Mouse (Mus musculus): ENCODE data around the gene Rpl36a.
A peak's percentile ranks its signal among the peaks of the same experiment; 100 is the strongest.

Gene Rpl36a

GRCm38 (mm10) chrX:134600659-134601379 lies 15.4 kb downstream of the Rpl36a start, which contains the start of the genes Gla and Hnrnph2:
TSS of gene Gla (minus strand) at chrX:134601125.
TSS of gene Hnrnph2 (plus strand) at chrX:134601179.
- peak; percentile 91 for DNase-seq (ENCODE audit: low spot score)

DNA sequence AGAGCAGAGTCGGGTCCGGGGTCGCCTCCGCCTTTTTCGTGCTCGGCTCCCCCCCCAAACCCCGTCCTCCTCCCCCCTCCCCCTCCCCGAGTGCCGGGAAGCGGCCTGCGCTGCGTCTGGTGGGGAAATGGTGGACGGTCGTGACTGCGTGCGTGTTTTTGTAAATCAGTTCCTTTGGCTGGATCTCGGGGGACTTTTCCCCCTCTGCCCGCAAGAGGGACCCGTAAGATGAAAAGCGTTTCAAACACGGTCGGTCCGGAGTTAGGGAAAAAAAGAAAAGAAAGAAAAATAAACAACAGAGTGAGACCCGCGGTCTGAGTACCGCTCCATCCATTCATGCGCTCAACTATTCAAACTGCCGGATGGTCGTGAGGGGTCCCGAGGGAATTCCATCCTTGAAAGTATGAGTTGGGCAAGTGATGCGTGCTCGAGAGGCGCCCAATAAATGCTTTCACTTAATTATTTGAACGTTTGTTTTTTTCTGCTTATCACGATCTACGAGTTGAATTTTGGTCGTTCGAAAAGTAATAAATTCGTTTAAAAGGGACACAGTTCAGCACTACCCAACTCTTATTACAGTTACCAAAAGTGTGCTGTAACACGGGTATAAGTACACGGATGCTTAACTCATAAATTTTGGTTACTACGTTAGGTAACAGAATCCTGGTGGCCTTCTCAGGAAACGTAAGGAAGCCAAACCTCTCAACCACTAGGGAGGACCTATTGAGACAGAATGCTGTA lies 16.1 kb downstream of the Rpl36a start:
- no peak for DNase-seq (ENCODE audit: low spot score)

DNA sequence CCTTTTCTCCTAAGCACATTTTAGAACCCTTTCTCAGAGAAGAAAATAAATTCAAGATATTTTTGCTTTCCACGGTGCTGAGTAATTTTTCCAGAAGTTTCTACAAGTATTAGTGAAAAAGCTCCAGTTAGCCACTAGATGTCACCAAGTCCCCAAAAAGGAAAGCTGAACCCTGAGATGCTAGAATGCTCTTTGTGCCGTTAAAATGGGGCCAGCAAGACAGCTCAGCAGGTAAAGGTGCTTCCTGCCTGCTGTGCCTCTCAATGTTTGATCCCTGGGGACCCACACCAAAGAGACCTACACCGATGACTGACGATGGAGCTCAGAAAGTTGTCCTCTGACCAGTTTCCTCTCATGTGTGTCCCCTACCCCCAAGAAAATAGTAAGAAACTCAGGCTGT lies 24.0 kb downstream of the Rpl36a start:
- no peak for DNase-seq (ENCODE audit: low spot score)

- no peak for DNase-seq (ENCODE audit: low spot score)
Measured at GRCm38 (mm10) chrX:134610984-134611383, 25.5 kb downstream of the Rpl36a start.

DNA sequence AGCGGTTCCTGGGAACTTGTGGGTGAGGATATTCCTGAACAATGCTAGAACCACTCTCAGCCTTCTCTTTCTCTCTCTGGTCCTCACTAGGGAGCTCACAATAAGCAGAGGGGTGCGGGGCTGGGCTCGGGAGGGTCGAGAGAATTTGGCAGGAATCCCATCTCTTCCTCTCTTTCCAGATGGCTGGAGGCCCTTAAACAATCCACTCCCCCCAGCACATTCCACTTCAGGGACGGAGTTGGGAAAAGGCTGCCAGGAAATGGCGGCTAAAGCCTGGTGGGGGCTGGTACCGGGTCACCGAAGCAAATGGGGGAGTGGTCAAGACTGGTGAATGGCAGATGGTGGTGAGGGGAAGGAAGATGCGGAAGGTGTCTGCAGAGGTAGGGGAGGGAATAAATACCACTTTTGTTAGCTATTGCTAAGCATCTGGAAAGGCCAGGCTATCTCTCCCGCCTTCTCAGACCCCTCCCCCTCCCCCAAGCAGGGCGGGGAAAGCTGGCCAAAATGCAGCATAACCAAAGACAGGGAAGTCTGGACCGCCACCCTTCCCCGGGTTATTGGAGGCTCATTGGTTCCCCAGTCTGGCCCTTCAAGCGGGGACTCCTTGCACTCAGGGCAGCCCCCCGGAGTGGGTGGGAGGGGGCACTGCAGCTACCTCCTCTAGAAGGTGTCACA lies 27.0 kb downstream of the Rpl36a start:
- DNase-seq (ENCODE audit: low spot score) = peak; percentile 79

GRCm38 (mm10) chrX:134614306-134614705 lies 28.9 kb downstream of the Rpl36a start:
- DNase-seq (ENCODE audit: low spot score) = no peak

DNA sequence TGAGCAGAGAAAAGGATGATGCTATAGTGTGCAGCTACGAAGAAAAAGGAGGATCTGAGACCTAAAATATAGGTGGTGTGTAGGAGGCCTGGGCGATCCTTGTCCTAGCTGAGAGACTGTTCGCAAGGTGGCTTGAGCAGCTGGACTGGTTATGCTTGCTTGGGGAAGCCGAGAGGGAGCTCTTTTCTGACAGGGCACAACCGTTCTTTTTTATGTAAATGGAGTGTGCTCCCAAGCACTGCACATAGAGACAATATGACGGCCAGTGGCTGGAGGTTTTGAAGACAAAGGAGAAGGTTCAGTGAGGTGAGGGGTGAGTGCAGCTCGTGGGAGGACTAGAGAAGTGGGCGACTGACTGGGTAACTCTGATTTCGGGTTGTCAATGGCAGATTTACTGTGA lies 34.2 kb downstream of the Rpl36a start:
- no peak for DNase-seq (ENCODE audit: low spot score)

DNA sequence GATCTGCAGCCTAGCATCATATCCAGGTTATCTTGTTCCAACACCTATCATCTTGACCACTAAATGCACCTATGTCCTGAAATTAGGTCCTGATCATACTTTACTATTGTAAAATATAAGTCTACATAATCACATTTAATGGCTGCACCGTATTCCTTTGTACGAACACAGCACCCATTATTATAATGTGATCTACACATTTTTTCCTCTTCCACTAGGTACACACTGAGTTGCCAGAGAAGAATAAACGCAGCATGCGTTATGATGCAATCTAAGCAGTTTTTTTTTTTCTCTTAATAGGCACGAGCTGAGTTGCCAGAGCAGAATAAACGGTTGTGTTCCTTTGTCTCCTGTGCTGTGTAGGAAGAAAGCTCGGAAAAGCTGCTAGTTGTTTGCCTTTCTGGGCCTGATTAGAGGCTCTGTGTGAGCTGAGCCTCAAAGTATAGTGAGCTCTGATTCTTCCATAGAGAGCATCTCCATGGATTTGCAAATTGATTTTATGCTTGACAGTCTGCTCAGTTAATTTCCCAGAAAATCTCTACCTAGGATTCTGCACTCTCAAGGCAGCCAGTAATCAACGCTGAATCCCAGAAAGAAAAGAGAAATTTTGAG lies 34.9 kb downstream of the Rpl36a start:
- DNase-seq (ENCODE audit: low spot score) = no peak

- DNase-seq (ENCODE audit: low spot score) = no peak
Measured at GRCm38 (mm10) chrX:134621685-134622084, 36.2 kb downstream of the Rpl36a start.

DNA sequence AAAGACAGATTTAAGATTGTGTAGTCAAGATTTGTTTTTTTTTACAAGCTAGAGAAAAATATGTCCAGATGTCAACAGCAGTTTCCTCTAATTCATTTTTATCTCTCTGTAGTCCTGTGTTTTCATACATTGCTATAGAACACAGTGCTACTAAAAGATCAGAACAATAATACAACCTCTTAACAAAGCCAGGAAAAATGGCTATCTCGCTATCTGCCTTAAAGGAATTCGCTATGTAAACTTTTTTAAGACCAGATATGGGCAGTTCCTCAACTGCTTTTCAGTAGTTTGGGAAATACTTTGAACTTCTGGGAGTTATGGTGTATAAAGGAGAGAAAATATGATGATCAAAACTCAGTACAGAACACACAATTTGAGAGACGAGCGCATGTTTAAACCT lies 37.9 kb downstream of the Rpl36a start:
- DNase-seq (ENCODE audit: low spot score) = no peak

- no peak for DNase-seq (ENCODE audit: low spot score)
Measured at GRCm38 (mm10) chrX:134628200-134628599, 42.7 kb downstream of the Rpl36a start.

- DNase-seq (ENCODE audit: low spot score) = no peak
Measured at GRCm38 (mm10) chrX:134632710-134633109, 47.3 kb downstream of the Rpl36a start.

GRCm38 (mm10) chrX:134635111-134635510 lies 49.7 kb downstream of the Rpl36a start:
- no peak for DNase-seq (ENCODE audit: low spot score)

DNA sequence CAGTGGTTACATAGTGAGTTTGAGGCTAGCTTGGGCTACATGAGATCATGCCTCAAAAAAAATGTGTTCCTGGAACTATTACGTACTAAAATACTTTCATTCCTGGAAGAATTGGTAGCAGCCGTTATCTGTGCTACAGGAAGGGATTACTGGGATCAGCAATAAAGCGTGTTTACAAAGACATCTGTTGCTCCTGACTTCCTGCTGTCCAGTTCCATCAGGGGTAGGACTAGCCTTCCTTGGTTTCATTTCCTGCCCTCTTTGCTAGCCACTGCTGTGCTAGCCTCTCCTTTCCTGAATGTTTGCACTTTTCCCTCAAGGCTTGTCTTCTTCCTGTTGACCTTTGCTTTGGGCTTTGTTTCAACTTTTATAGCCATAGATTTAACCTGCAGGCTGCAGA lies 50.4 kb downstream of the Rpl36a start:
- peak; percentile 9 for DNase-seq (ENCODE audit: low spot score)

All from yolk sac, embryonic 10.5 days (tissue).